Mouse (Mus musculus) frontal cortex, postnatal 10 days (tissue): ENCODE measurements at regions not wholly inside any gene's neighbourhood (a gene's known extent, or its start where the extent isn't known, plus 50 kb on each side); places are given as distances from the start of the nearest gene placed in this dataset.

Source experiments
- DNase-seq, 2 experiments: peaks; one replicate each; pipeline ENCODE4 v3.0.0; 2022; ENCODE audit warnings: low spot score in 2 of 2, mixed read lengths in 1 of 2

DNA sequence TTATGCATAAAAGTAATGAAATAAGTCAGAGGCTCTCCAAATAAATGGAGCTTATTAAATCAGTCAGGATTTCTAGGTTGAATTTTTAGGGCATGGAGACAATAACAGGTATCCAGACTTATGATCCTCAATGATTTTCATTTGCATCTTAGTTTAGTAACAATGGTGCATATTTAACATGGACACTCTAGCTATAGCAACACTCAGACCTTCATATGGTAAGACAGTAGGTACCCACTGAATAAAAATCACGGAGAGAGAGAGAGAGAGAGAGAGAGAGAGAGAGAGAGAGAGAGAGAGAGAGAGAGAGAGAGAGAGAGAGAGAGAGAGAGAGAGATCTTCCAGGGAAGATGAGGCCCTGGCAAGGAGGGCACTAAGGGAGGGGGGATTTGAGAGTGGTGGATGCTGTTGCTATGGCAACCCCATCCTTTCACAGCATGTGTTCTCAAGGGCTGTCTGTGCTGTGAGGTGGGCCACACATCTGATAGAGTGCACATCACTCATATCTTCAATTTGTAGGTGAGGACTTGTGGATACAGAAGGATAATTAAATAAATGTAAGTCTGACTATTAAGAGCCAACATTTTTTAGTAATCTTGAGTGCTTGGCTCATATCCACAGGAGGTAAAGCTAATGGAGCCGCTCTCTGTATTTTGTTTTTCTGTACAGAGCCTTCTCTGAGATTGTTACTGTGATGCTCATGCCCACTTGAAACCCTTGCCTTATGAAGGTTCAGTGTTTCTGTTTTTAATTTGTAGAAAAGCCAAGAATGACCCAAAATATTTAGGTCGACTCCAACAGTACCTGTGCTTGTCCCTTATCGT lies 227.7 kb downstream of the Otor start:
- DNase-seq = peak; percentile 17 to 35

DNA sequence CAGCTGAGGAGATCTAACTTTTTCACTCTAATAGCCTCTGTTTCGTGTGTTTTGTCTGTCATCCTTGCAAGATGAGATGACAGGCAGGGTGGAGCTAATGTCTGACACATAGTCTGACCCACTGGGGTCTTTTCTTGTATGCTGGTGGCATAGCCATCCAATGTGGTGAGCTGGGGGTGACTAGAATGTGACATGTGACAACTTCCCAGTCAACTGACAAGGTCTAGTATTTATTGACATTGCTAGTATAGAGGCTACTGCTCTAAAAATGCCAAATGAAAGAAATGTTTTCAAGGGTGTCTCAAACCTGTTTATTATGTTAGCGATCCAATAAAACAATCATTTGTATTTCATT lies 228.3 kb downstream of the Otor start:
- DNase-seq = no peak

DNA sequence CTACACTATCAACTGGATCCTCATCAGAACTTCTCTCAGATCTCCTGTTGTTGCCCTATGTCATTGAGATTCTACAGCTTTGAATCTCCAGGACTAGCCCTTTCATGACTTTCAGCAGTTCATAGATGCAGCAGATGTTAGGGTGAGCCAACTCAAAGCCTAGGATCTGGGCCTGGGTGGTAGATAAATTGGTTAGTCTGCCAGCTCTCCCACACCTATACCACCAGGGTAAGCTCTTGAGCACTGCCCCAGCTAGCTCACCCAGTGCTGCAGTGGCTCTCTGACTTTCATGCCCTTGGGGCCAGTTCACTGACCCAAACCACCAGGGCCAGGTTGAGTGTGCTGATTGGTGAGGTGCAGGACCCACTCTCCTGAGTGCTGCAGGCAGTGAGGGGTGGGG lies 220.5 kb upstream of the Pcsk2 start:
- DNase-seq = no peak

DNA sequence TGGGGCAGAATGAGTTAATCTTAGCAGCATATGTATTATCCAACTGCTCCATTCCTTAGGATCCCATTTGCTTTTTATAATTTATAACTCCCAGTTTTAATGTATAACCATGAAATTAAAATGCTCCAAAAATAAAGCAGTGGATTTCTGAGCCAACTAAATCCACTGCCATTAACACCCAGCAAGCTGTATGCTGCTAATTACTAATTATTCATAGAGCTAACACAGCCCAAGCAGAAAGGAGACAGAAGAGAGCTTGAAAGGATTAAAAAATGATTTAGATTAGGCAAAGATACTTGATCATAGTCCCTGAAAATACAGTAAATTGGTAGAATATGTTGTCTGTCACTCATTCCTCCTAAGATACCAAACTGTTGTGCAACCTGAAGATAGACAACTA lies 213.9 kb upstream of the Pcsk2 start:
- DNase-seq = no peak

DNA sequence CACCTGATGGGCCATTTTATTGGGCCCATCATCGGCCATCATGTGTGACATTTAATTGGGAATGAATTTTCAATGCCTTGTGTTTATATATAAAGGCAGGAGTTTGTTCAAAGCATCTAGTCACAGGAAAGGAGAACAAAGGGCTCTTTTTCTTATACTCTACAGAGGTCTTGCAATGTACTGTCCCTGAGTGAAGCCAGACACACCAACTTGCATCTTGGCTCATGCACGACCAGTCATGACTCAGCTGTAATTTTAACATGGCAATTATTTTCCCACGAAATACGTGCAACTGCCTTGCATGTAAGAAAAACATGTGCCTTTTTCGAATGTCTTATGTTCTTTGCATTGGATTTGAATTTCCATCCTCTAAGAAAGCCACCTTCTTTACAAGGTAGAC lies 205.6 kb upstream of the Pcsk2 start:
- DNase-seq = no peak

DNA sequence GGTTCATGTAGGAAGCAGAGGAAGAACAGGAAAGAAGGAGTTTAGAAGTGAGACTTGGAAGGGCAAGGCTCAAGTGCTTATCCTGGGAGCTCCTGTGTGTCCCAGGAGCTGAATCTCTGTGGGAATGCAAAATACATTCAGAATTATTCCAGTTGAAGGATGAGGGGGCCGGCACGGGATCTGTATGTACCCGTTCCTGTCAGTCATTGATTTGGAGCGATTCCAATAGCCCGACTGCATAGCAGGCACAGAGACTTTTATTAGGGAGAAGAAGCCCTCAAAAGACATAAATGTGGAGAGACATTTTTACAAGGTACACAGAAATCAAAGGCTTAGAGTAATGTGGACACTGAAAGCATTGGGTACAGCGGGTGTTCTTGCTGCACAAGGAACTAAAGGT lies 181.8 kb upstream of the Pcsk2 start:
- DNase-seq = no peak

DNA sequence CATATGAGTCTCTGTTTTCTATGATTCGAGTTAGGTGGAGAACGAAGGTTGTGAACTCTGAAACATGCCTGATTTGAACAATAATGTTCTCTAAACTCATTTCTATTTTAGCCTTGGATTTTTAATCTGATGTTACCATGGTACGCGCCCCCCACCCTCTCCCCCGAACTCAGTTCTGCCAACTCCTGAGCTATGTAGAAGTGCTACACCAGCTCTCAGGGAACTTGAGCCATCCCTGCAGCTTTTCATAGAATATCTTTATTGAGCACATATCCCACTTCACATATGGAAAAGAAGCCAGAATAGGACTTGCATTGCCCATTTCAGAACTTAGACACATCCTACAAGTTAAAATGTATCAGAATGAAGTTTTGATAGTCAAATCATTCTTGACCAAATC lies 180.0 kb upstream of the Pcsk2 start:
- no peak for DNase-seq
